Mouse (Mus musculus): ENCODE measurements around the gene Zfp941. TPM values are rescaled to one million over a fixed set of nuclear protein-coding genes. Genes with fewer than 3 reads are reported as not detected.
"Not testable (repeated sequence)": the region's sequence is repeated elsewhere in the genome, so short reads cannot be mapped to it uniquely, and the experiment has no call there.

Gene Zfp941
- polyA plus RNA-seq, 1 experiment from 2014 or later, result 3.6 TPM

GRCm38 (mm10) chr7:140798212-140798611 is 23.8 kb downstream of the Zfp941 start:
- Histone ChIP-seq H3K27me3 (replicated peaks; ENCODE audit: low read depth, poor library complexity, severe bottlenecking) (no peaks in the 10 kb centered on the region), H3K4me3 (no peak overlapping the region), H3K9me3 (no peaks in the 10 kb centered on the region), H3K27ac (replicated peaks) (no peak overlapping the region), H3K36me3 (replicated peaks) (no peaks in the 10 kb centered on the region), H3K4me1 (no peaks in the 10 kb centered on the region)
- no peak for DNase-seq (ENCODE audit: low spot score)
- 72% methylated on average over 2 of the region's 2 CpGs for WGBS

GRCm38 (mm10) chr7:140797619-140798018 is 24.4 kb downstream of the Zfp941 start:
- no peak overlapping the region for H3K27ac ChIP-seq (replicated peaks)
- H3K27me3 ChIP-seq (replicated peaks; ENCODE audit: low read depth, poor library complexity, severe bottlenecking), result no peaks in the 10 kb centered on the region
- no peaks in the 10 kb centered on the region for H3K9me3 ChIP-seq
- no peaks in the 10 kb centered on the region for H3K4me1 ChIP-seq
- H3K4me3 ChIP-seq, result no peak overlapping the region
- H3K36me3 ChIP-seq (replicated peaks), result no peaks in the 10 kb centered on the region
- WGBS, result 76% methylated on average over 3 of the region's 3 CpGs
- DNase-seq (ENCODE audit: low spot score), result no peak

- Histone ChIP-seq H3K4me3 (no peak overlapping the region), H3K27me3 (replicated peaks; ENCODE audit: low read depth, poor library complexity, severe bottlenecking) (no peaks in the 10 kb centered on the region), H3K9me3 (no peaks in the 10 kb centered on the region), H3K27ac (replicated peaks) (no peak overlapping the region), H3K4me1 (no peaks in the 10 kb centered on the region), H3K36me3 (replicated peaks) (no peaks in the 10 kb centered on the region)
- 74% methylated on average over 4 of the region's 4 CpGs for WGBS
- DNase-seq (ENCODE audit: low spot score), result no peak
Measured at GRCm38 (mm10) chr7:140793541-140793940, 28.4 kb downstream of the Zfp941 start.

GRCm38 (mm10) chr7:140788053-140788435 is 33.9 kb downstream of the Zfp941 start:
- DNase-seq (ENCODE audit: low spot score), result no peak
- no peaks in the 10 kb centered on the region for H3K36me3 ChIP-seq (replicated peaks)
- 89% methylated on average over 7 of the region's 7 CpGs for WGBS
- H3K27ac ChIP-seq (replicated peaks), result no peak overlapping the region
- no peak overlapping the region for H3K4me3 ChIP-seq
- no peaks in the 10 kb centered on the region for H3K9me3 ChIP-seq
- H3K4me1 ChIP-seq, result no peaks in the 10 kb centered on the region
- no peaks in the 10 kb centered on the region for H3K27me3 ChIP-seq (replicated peaks; ENCODE audit: low read depth, poor library complexity, severe bottlenecking)

- WGBS, result 82% methylated on average over 33 of the region's 33 CpGs
- H3K27ac ChIP-seq (replicated peaks), result no peak within 1 kb of the TSS
- no peaks in the 10 kb centered on the region for H3K9me3 ChIP-seq
- no peaks in the 10 kb centered on the region for H3K36me3 ChIP-seq (replicated peaks)
- DNase-seq (ENCODE audit: low spot score), result no peak
- no peaks in the 10 kb centered on the region for H3K4me1 ChIP-seq
- no peak within 1 kb of the TSS for H3K4me3 ChIP-seq
- H3K27me3 ChIP-seq (replicated peaks; ENCODE audit: low read depth, poor library complexity, severe bottlenecking), result no peaks in the 10 kb centered on the region
Measured at GRCm38 (mm10) chr7:140787406-140788052, 34.4 kb downstream of the Zfp941 start, which contains the start of gene Syce1. Syce1 (minus strand) TSS chr7:140787852.

GRCm38 (mm10) chr7:140780548-140780947 is 41.4 kb downstream of the Zfp941 start:
- no peaks in the 10 kb centered on the region for H3K9me3 ChIP-seq
- no peak overlapping the region for H3K4me3 ChIP-seq
- no peak overlapping the region for H3K27ac ChIP-seq (replicated peaks)
- WGBS, result 76% methylated on average over 4 of the region's 4 CpGs
- no peak for DNase-seq (ENCODE audit: low spot score)
- no peaks in the 10 kb centered on the region for H3K36me3 ChIP-seq (replicated peaks)
- H3K27me3 ChIP-seq (replicated peaks; ENCODE audit: low read depth, poor library complexity, severe bottlenecking), result no peaks in the 10 kb centered on the region
- no peaks in the 10 kb centered on the region for H3K4me1 ChIP-seq

- Histone ChIP-seq H3K36me3 (replicated peaks) (no peaks in the 10 kb centered on the region), H3K27ac (replicated peaks) (no peak overlapping the region), H3K27me3 (replicated peaks; ENCODE audit: low read depth, poor library complexity, severe bottlenecking) (no peaks in the 10 kb centered on the region), H3K4me1 (no peaks in the 10 kb centered on the region), H3K9me3 (no peaks in the 10 kb centered on the region), H3K4me3 (no peak overlapping the region)
- no peak for DNase-seq (ENCODE audit: low spot score)
- WGBS, result 78% methylated on average over 12 of the region's 12 CpGs
Measured at GRCm38 (mm10) chr7:140765888-140766739, 55.9 kb downstream of the Zfp941 start.

GRCm38 (mm10) chr7:140765391-140765790 is 56.6 kb downstream of the Zfp941 start:
- not testable (repeated sequence) for H3K4me3 ChIP-seq; DNase-seq (ENCODE audit: low spot score); H3K36me3 ChIP-seq (replicated peaks); H3K27me3 ChIP-seq (replicated peaks; ENCODE audit: low read depth, poor library complexity, severe bottlenecking); H3K27ac ChIP-seq (replicated peaks); H3K4me1 ChIP-seq; H3K9me3 ChIP-seq
- 63% methylated on average over 1 of the region's 1 CpGs for WGBS

GRCm38 (mm10) chr7:140763447-140764020 is 58.4 kb downstream of the Zfp941 start, which contains the start of gene Cyp2e1:
Cyp2e1 (plus strand) TSS chr7:140763739.
- Histone ChIP-seq H3K27me3 (replicated peaks; ENCODE audit: low read depth, poor library complexity, severe bottlenecking) (no peaks in the 10 kb centered on the region), H3K36me3 (replicated peaks) (no peaks in the 10 kb centered on the region), H3K27ac (replicated peaks) (no peak within 1 kb of the TSS), H3K9me3 (no peaks in the 10 kb centered on the region), H3K4me1 (no peaks in the 10 kb centered on the region), H3K4me3 (no peak within 1 kb of the TSS)
- WGBS, result 90% methylated on average over 7 of the region's 7 CpGs
- no peak for DNase-seq (ENCODE audit: low spot score)

- no peak overlapping the region for H3K27ac ChIP-seq (replicated peaks)
- no peaks in the 10 kb centered on the region for H3K27me3 ChIP-seq (replicated peaks; ENCODE audit: low read depth, poor library complexity, severe bottlenecking)
- H3K4me3 ChIP-seq, result no peak overlapping the region
- DNase-seq (ENCODE audit: low spot score), result no peak
- H3K9me3 ChIP-seq, result no peaks in the 10 kb centered on the region
- no peaks in the 10 kb centered on the region for H3K36me3 ChIP-seq (replicated peaks)
- H3K4me1 ChIP-seq, result no peaks in the 10 kb centered on the region
Measured at GRCm38 (mm10) chr7:140760647-140761046, 61.3 kb downstream of the Zfp941 start.

Measured in embryonic facial prominence, embryonic 10.5 days (tissue).